Mouse (Mus musculus): Measurements from ENCODE around the gene Crispld2. TPM values are rescaled to one million over a fixed set of nuclear protein-coding genes. Genes with fewer than 3 reads are reported as not detected.

Crispld2 gene
- total and polyA plus RNA-seq, 3 experiments, result not detected

- peaks cover 0 to 17% of the 10 kb centered on the region in 2 experiments; a peak in 2 of 4 replicates for H3K4me1 ChIP-seq (ENCODE audit: control insufficient read depth in 1 of 2, insufficient read depth in 2 of 2)
- no peak overlapping the region for H3K9ac ChIP-seq (ENCODE audit: insufficient read depth, low read depth)
- peaks cover 6% of the 10 kb centered on the region; the same call in 1 of the 2 replicates for H3K79me2 ChIP-seq (replicated peaks; ENCODE audit: control insufficient read depth, extremely low read depth, insufficient read depth, poor library complexity, severe bottlenecking)
- H3K27me3 ChIP-seq (replicated peaks), result no peaks in the 10 kb centered on the region
- peaks cover 15 to 62% of the 10 kb centered on the region in 2 experiments for H3K36me3 ChIP-seq (replicated peaks in 1 of 2; ENCODE audit: control insufficient read depth in 1 of 2, insufficient read depth in 1 of 2, low read length in 1 of 2)
- no peaks in the 10 kb centered on the region for H3K9me3 ChIP-seq (replicated peaks; ENCODE audit: low read length)
- TF ChIP-seq TBP (conservative IDR thresholded peaks at IDR 0.05; ENCODE audit: low read depth, low read length) (no peak), ETS1 (conservative IDR thresholded peaks at IDR 0.05; ENCODE audit: low read depth, low read length) (no peak), JUND (conservative IDR thresholded peaks at IDR 0.05; ENCODE audit: low read depth, low read length) (no peak), EP300 (IDR thresholded peaks at IDR 0.05; ENCODE audit: low read length) (no peak), E2F4 (IDR thresholded peaks at IDR 0.05; ENCODE audit: insufficient replicate concordance, low read depth, low read length) (no peak), MEF2A (IDR thresholded peaks at IDR 0.05; ENCODE audit: borderline replicate concordance, low read depth, low read length) (no peak)
- H3K4me3 ChIP-seq (replicated peaks in 1 of 3; ENCODE audit: low read depth in 2 of 3, low read length in 2 of 3, poor library complexity in 1 of 3), result no peak overlapping the region
- no peak overlapping the region for H3K27ac ChIP-seq (ENCODE audit: insufficient read depth, low read depth)
- dilution Hi-C loops (cut with MboI; ENCODE audit: extremely low pct_ligation_motif_present, extremely low pct_unique_long_range_greater_than_20kb, low sequenced_read_pairs) (no loop called here), in situ Hi-C loops (cut with MboI; ENCODE audit: low pct_ligation_motif_present, low pct_unique_long_range_greater_than_20kb, low sequenced_read_pairs) (no loop called here)
- no peak overlapping the region for H3K4me2 ChIP-seq (ENCODE audit: insufficient read depth, low read depth, poor library complexity, severe bottlenecking)
- no peak for DNase-seq (ENCODE audit: extremely low read depth)
These were observed 104.2 kb downstream of the Crispld2 start for GRCm38 (mm10) chr8:120096486-120096885.

- Histone ChIP-seq H3K4me2 (ENCODE audit: insufficient read depth, low read depth, poor library complexity, severe bottlenecking) (peak overlapping the region; percentile 76), H3K4me1 (ENCODE audit: control insufficient read depth in 1 of 2, insufficient read depth in 2 of 2) (peaks cover 5 to 32% of the 10 kb centered on the region in 2 experiments), H3K9ac (ENCODE audit: insufficient read depth, low read depth) (peak overlapping the region; percentile 71), H3K4me3 (replicated peaks in 1 of 3; ENCODE audit: low read depth in 2 of 3, low read length in 2 of 3, poor library complexity in 1 of 3) (peak overlapping the region; percentile 78 to 87 (median 82)), H3K36me3 (replicated peaks in 1 of 2; ENCODE audit: control insufficient read depth in 1 of 2, insufficient read depth in 1 of 2, low read length in 1 of 2) (peaks cover 3 to 45% of the 10 kb centered on the region in 2 experiments), H3K27me3 (replicated peaks) (no peaks in the 10 kb centered on the region), H3K27ac (ENCODE audit: insufficient read depth, low read depth) (no peak overlapping the region), H3K79me2 (replicated peaks; ENCODE audit: control insufficient read depth, extremely low read depth, insufficient read depth, poor library complexity, severe bottlenecking) (peaks cover 22% of the 10 kb centered on the region; the same call in 1 of the 2 replicates), H3K9me3 (replicated peaks; ENCODE audit: low read length) (no peaks in the 10 kb centered on the region)
- dilution Hi-C loops (cut with MboI; ENCODE audit: extremely low pct_ligation_motif_present, extremely low pct_unique_long_range_greater_than_20kb, low sequenced_read_pairs), result no loop called here
- in situ Hi-C loops (cut with MboI; ENCODE audit: low pct_ligation_motif_present, low pct_unique_long_range_greater_than_20kb, low sequenced_read_pairs), result no loop called here
- DNase-seq (ENCODE audit: extremely low read depth), result no peak
- no peak for TF ChIP-seq ZMIZ1 (IDR thresholded peaks at IDR 0.05; ENCODE audit: low read depth, low read length)
- TF ChIP-seq NRF1 (IDR thresholded peaks at IDR 0.05; ENCODE audit: low read depth, low read length), result no peak
- TF ChIP-seq ELF1 (IDR thresholded peaks at IDR 0.05; ENCODE audit: low read depth, low read length), result no peak
- no peak for TF ChIP-seq ZNF384 (IDR thresholded peaks at IDR 0.05; ENCODE audit: low read depth, low read length)
These were observed 108.3 kb downstream of the Crispld2 start for GRCm38 (mm10) chr8:120100388-120101067.
